Mouse (Mus musculus) left cerebral cortex, postnatal 10 days (tissue): ENCODE measurements around the gene Clec9a. TPM values are rescaled to one million over a fixed set of nuclear protein-coding genes. Genes with fewer than 3 reads are reported as not detected.

Experiments used
- DNase-seq, 2 experiments: peaks; one replicate each; pipeline ENCODE4 v3.0.0; 2021 to 2022; ENCODE audit warnings: low spot score in 2 of 2, mixed read lengths in 1 of 2; ENCODE audit errors: extremely low spot score in 1 of 2
- intact Hi-C: fragments of 180-260 bp; cut with DNase I; formaldehyde crosslinking; loops from one replicate; pipeline ENCODE4 v1.15.1; 2025
- total RNA-seq, 2 experiments: library from RNA; stranded (reverse); gene quantifications; 2 replicates each; pipeline ENCODE4 v1.2.3; 2021

Gene Clec9a
- total RNA-seq, 2 experiments from 2014 or later = not detected

GRCm38 (mm10) chr6:129414177-129414576, 5.5 kb downstream of the Clec9a start:
- intact Hi-C loops = no loop called here

GRCm38 (mm10) chr6:129422311-129422710, 13.6 kb downstream of the Clec9a start:
- intact Hi-C loops = no loop called here
- no peak for DNase-seq

More at GRCm38 (mm10) chr6:129414177-129414576, 5.5 kb downstream of the Clec9a start:
- no peak for DNase-seq

DNA sequence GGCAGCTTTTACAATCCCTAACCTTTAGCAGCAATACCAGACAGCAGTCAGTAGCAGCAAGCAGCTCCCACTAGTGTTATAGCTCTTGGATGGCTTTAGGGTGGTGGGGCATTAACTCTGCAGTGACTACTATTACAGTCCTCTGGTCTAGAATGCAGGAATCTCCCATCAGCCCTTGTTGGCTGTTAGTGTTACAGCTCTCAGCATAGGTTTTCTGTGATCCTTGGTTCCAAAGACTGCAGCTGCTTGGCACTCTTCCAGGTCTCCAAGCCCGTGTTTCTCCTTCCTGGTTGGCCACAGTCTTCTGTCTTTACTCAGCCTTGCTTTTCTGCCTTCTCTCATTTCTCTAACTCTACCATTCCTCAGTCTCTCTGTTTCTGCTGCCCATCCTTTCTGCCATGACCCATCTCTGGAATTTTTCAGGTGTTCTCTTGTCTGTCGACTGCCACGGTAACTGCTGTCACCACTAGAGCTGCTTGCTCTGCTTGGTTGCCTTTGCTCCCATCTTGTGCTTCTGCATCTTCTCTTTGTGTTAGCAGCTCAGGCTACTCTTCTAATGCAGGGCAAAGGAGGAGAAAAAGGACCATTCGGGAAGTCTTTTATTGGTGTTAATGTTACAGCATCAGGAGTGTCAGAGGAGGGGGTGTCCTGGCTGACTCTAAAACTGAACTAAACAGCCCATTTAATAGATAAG, 14.5 kb downstream of the Clec9a start:
- intact Hi-C loops = no loop called here

GRCm38 (mm10) chr6:129423734-129424072, 15.0 kb downstream of the Clec9a start:
- peak; percentile 35 to 70 for DNase-seq
- intact Hi-C loops = no loop called here

More for the DNA sequence above, 14.5 kb downstream of the Clec9a start:
- peak in 1 of 2 experiments; percentile 59 for DNase-seq

DNA sequence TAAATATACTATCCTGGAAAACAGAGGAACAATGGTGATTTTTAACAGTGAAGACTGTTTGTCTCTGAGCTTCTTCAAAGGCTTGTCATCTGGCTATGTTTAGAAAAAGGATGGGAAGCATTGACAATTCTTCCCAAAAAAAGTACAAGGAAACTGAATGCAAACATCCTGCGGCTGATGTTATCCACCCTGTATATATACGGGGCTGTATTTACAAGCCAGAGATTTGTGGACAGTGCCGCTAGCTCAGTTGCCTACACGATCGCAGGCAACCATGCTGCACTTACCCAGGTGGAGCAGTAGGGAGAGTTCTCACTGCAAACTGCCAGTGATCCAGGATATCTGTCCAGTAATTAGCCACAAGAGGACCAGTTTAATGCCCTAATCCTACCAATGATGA, 16.6 kb downstream of the Clec9a start:
- intact Hi-C loops = no loop called here

DNA sequence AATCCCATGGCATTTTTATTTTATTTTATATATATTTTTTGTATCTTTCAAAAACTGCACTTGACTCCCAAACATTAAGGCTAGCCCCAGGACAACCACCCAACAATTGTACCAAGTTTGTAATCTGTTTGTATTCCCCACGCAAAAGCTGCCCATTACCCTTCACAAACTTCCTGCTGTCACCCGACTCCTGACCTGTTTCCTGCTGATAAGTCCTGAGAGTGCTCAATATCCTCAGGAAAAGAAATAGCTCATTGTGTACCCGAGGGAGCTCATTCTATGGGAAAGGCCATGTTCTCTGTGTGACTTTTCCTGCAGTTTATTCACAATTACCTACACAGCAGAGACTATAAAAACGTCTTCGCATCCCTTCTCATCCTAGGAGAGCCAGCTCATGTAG, 17.1 kb downstream of the Clec9a start:
- peak in 1 of 2 experiments; percentile 23 for DNase-seq
- intact Hi-C loops = no loop called here

More for the DNA sequence above, 16.6 kb downstream of the Clec9a start:
- peak in 1 of 2 experiments; percentile 23 for DNase-seq

DNA sequence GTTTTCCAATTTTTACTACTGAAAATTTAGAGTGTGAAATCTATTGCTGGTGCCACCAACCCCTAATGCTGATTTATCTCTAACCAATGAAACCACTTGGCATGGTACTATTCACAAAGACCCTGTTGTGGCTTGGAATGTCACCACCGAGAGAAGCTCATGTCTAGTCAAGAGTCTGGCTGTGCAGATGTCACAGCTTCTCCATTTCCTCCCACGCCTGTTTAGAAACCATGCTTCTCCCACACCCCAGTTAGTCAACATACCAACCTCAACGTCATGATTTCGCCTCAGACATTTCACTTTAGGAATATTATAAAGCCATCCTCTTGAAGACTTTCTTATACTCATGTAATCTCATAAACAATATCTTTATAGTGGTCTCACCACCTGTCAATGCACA, 18.6 kb downstream of the Clec9a start:
- intact Hi-C loops = no loop called here
- DNase-seq = no peak

GRCm38 (mm10) chr6:129434239-129434638, 25.6 kb downstream of the Clec9a start:
- no peak for DNase-seq
- intact Hi-C loops = no loop called here

DNA sequence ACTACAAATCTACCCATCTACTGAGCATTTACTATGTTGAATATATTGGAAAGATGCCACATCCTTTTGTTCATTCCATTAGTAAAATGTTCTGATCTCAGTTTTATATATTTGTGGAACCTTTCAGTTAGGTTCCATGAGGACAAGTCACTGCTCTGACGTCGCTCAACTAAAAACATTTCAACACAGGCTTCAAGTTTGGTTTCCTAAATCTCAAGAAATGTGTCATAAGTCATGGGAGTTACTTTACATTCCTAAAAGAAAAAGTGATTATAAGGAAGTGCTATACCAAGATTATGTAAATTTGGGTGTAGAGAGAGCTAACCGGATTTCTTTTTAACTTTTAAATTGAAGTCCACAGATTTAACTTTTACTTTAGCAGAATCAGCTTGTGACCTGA, 27.4 kb downstream of the Clec9a start:
- intact Hi-C loops = no loop called here

DNA sequence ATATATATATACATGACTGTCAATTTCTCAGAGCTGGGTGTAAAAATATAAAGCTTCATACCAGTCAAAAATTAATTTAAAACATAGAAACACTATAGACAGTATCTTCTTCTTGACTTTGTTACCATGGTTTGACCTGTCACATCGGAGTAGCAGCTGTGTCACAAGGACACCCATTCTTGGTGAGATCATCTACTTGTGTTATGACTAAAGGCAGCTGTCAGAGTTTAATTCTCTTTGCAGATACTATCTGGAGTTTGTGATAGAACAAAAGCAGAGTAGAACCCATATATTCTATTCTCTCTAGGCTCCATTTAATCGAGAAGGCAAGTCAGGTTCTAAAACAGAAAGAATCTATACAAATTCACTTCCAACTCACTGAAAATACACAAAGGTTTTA, 29.4 kb downstream of the Clec9a start:
- no peak for DNase-seq
- intact Hi-C loops = no loop called here

More for the DNA sequence above, 27.4 kb downstream of the Clec9a start:
- DNase-seq = no peak

- intact Hi-C loops = no loop called here
- DNase-seq = peak in 1 of 2 experiments; percentile 18
These were observed 41.1 kb downstream of the Clec9a start for GRCm38 (mm10) chr6:129449743-129450142.

DNA sequence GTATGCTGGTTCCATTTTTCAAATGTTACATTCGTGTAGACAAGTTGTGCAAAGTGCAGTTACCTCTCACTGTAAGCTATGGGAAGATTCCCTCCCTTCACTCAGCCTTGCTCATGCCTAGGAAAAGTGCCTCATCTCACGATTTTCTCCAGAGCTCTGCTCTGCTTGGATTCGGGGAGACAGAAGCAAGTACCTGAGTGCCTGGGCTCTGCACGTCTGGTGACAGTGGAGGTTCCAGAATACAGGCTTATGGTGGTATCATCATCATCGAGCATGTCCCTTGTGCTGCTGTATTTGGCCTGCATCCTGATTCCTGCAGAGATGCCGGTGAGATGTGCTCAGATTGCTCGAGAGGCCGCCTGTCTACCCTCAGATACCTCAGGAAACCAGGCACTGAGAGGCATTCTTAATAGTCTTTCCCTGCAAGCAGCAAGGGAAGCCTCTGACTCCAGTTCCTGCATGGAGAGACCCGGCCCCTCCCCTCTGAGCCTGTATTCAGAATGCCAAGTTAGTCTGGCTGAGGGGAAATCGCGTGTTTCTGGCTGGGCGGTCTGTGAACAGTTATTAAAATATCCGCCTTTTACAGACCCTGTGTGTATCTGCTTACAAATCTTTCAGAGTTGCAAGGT, 42.9 kb downstream of the Clec9a start, which contains the start of gene Clec1a:
TSS of gene Clec1a (minus strand) at position 590 of the 629 bp plus-strand sequence.
- intact Hi-C loops = no loop called here
- DNase-seq = peak in 1 of 2 experiments; percentile 56

DNA sequence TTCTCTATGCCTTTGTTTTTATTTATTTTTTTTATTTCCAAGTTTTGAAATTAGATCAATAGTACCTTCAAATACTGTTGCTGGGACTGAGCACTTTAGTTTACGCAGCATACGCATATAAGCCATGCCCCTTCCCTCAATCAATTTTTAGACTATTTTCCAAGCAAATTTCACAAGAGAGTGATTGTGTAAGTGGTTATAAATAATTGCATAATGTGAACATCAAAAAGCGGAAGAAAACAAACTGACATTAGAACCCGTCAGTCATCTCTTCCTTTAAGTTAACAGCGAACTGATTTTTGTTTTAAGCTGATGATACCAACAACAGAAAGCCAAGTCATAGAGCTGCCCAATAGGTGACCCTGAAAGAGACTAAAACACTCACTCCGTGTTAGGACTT, 62.7 kb downstream of the Clec9a start:
- intact Hi-C loops = loop anchor here (10.0 kb wide), 1 partner anchor 77 kb away; the partner anchor contains the start of gene Clec1b
- DNase-seq = no peak

DNA sequence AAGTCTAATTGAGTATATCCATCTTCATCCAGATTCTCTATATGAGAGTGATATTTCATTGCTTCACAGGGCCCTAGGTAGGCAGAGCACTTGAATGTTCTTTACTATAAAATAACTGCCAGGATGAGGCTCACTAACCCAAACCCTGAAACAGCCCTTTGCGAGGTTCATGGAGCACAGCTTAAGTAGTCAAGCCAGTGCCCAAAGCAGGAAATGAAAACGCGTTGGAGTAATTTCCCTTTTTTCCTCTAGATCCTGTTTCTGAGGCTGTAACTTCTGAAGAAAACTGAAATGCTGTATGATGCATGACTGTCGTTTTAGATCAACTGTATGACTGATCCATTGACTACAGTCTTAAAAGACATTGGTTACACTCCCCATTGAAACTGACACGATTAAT, 64.0 kb downstream of the Clec9a start:
- no peak for DNase-seq
- intact Hi-C loops = loop anchor here (10.0 kb wide), 1 partner anchor 78 kb away; the partner anchor contains the start of gene Clec1b

Other genes starting within 250 kb of the Clec9a start
- 1 to 10 TPM; 4.9 to 6.3 TPM for gene Clec2d, start 228.2 kb upstream of the Clec9a start, total RNA-seq
- not detected for gene Cd69, start 133.4 kb upstream of the Clec9a start, total RNA-seq
- not detected for gene 4922502D21Rik, start 77.1 kb upstream of the Clec9a start, total RNA-seq
- gene Clec12a, start 66.2 kb upstream of the Clec9a start, total RNA-seq = under 1 TPM in 1 of 2 experiments, not detected in 1; 0.28 TPM
- not detected for gene Clec12b, start 23.0 kb upstream of the Clec9a start, total RNA-seq
- gene Clec1b, start 11.6 kb upstream of the Clec9a start, total RNA-seq = under 1 TPM in 1 of 2 experiments, not detected in 1; 0.43 TPM
- gene Clec1a, start 43.1 kb downstream of the Clec9a start, total RNA-seq = 1 to 10 TPM; 1.5 to 2.6 TPM
- not detected for gene Olr1, start 98.3 kb downstream of the Clec9a start, total RNA-seq
- gene Tmem52b, start 103.7 kb downstream of the Clec9a start, total RNA-seq = not detected
- gene Gabarapl1, start 124.3 kb downstream of the Clec9a start, total RNA-seq = 100 to 1,000 TPM; 450 to 458 TPM
- gene Klre1, start 169.0 kb downstream of the Clec9a start, total RNA-seq = not detected
- gene Klrd1, start 182.9 kb downstream of the Clec9a start, total RNA-seq = not detected
- gene Klrk1, start 215.0 kb downstream of the Clec9a start, total RNA-seq = not detected
- gene Klrc3, start 234.5 kb downstream of the Clec9a start, total RNA-seq = not detected